Mouse (Mus musculus) embryonic facial prominence, embryonic 14.5 days (tissue): ENCODE measurements at regions not wholly inside any gene's neighbourhood (a gene's known extent, or its start where the extent isn't known, plus 50 kb on each side); places are given as distances from the start of the nearest gene placed in this dataset.

ENCODE experiments used
- ATAC-seq: fragments of 200-750 bp; cut with Nextera tagmentation; 2 replicates; pipeline ENCODE4 v1.8.0; 2017; ENCODE audit warnings: low read depth, moderate number of reproducible peaks, moderate TSS enrichment
- DNase-seq: peaks from one replicate; pipeline ENCODE4 v3.0.0-alpha.2; 2015; ENCODE audit warnings: low spot score
- H3K27ac ChIP-seq: fragments of 300-500 bp; sonication (generic); replicated peaks from 2 replicates; pipeline ENCODE4 v1.5.1; 2014; ENCODE audit warnings: low read depth, mild to moderate bottlenecking, low read length, moderate library complexity
- H3K27me3 ChIP-seq: fragments of 300-500 bp; sonication (generic); replicated peaks from 2 replicates; pipeline ENCODE4 v1.6.1; 2014; ENCODE audit warnings: low read length; ENCODE audit not compliant: control insufficient read depth, insufficient read depth
- H3K36me3 ChIP-seq: fragments of 300-500 bp; sonication (generic); 2 replicates; pipeline ENCODE4 v1.6.1; 2014; ENCODE audit warnings: low read length, mixed read lengths; ENCODE audit not compliant: control insufficient read depth, insufficient read depth
- H3K4me1 ChIP-seq: fragments of 300-500 bp; sonication (generic); 2 replicates; pipeline ENCODE4 v1.6.1; 2014; ENCODE audit warnings: antibody characterized with exemption, low read length; ENCODE audit not compliant: control insufficient read depth, insufficient read depth
- H3K4me2 ChIP-seq: fragments of 300-500 bp; sonication (generic); 2 replicates; pipeline ENCODE4 v1.6.1; 2014; ENCODE audit warnings: low read depth, mild to moderate bottlenecking, low read length, moderate library complexity, mixed read lengths
- H3K4me3 ChIP-seq: fragments of 300-500 bp; sonication (generic); 2 replicates; pipeline ENCODE4 v1.5.1; 2014; ENCODE audit warnings: low read depth, mild to moderate bottlenecking, low read length
- H3K9ac ChIP-seq: fragments of 300-500 bp; sonication (generic); 2 replicates; pipeline ENCODE4 v1.6.1; 2014; ENCODE audit warnings: low read depth, mild to moderate bottlenecking, low read length, moderate library complexity, mixed read lengths
- H3K9me3 ChIP-seq: fragments of 300-500 bp; sonication (generic); 2 replicates; pipeline ENCODE4 v1.6.1; 2016; ENCODE audit warnings: low read length; ENCODE audit not compliant: control insufficient read depth
- WGBS: fragments of 180-500 bp; shearing (Covaris S2); extraction: QIAGEN DNeasy Blood & Tissue Kit; methylation state at CpG from one replicate; pipeline ENCODE4 v1.1.7; 2014; 5-methylcytosine and 5-hydroxymethylcytosine counted together

GRCm38 (mm10) chr12:7739352-7739994 is 238.0 kb upstream of the Apob start:
- no peak overlapping the region for H3K27ac ChIP-seq
- no peak overlapping the region for H3K4me2 ChIP-seq
- WGBS, result 84% methylated on average over 5 of the region's 5 CpGs
- no peaks in the 10 kb centered on the region for H3K9me3 ChIP-seq
- no peak overlapping the region for H3K9ac ChIP-seq
- H3K4me1 ChIP-seq, result no peaks in the 10 kb centered on the region
- DNase-seq, result no peak
- ATAC-seq, result no peak
- H3K36me3 ChIP-seq, result no peaks in the 10 kb centered on the region
- H3K27me3 ChIP-seq, result no peaks in the 10 kb centered on the region
- no peak overlapping the region for H3K4me3 ChIP-seq

DNA sequence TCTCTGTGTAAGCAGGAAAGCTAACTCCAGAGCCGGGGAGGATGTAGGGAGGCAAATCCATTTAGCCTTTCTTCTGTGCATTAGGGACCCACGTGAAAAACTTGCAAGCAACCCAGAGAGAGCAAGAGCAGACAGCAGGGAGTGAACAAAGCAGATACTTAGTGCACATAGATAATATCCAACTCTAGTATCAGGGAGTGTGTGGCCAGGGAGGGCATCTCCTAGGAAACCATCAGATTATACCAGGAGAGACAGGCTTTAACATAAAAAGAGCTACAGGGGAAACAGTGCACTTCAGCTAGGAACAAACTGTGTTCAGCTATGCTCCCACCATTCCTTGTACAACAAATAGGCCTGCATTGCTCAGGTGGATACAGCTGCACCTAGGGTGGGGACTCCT is 230.7 kb upstream of the Apob start:
- ATAC-seq, result no peak
- H3K9ac ChIP-seq, result no peak overlapping the region
- H3K4me3 ChIP-seq, result no peak overlapping the region
- H3K4me2 ChIP-seq, result no peak overlapping the region
- DNase-seq, result no peak
- no peaks in the 10 kb centered on the region for H3K27me3 ChIP-seq
- 44% methylated on average over 2 of the region's 2 CpGs for WGBS
- H3K4me1 ChIP-seq, result no peaks in the 10 kb centered on the region
- H3K27ac ChIP-seq, result no peak overlapping the region
- no peaks in the 10 kb centered on the region for H3K9me3 ChIP-seq
- H3K36me3 ChIP-seq, result no peaks in the 10 kb centered on the region

DNA sequence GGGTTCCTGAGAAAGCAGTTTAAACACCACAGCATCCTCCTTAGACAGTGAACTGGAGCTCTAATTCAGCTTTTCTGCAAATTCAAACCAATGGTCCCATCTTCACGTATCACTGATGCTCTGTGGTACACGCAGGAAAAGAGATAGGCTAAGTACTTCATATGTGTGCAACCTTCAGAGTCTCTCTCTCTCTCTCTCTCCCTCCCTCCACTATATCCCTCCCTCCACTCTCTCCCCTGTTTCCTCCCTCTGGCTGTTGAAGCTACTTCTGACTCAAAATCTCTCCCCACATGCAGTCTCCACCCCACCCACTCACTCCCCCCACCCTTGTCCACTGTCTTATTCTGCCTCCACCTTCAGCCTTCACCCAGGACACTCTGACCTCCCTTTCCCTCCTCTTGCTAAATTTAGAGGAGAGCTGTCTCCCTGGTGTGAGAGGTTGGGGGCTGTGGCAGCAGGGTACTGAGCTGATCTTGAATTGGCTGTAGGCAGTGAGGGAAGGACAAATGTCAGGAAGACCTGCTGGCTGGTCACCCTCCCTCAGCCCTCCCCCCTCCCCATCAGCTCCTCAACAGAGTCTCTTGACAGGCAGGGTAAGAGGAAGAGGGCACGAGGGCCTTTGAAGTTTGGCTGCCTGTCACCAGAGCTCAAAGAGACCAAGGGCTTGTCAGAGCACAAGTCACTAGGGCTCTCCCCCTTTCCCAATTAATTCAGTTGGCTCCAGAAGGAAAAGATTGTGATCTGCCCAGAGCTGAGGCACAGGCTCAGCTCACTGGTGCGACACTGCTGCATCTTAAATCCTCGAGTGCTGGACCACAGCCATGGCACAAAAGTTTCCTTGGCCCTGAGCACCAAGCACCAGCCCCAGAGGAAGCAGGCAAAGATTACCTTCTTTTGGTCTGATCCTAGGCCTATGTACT is 227.9 kb upstream of the Apob start:
- DNase-seq (no peak), ATAC-seq (no peak)
- no peak overlapping the region for H3K9ac ChIP-seq
- H3K9me3 ChIP-seq, result no peaks in the 10 kb centered on the region
- H3K4me1 ChIP-seq, result no peaks in the 10 kb centered on the region
- 25% methylated on average over 5 of the region's 5 CpGs for WGBS
- no peak overlapping the region for H3K27ac ChIP-seq
- no peaks in the 10 kb centered on the region for H3K27me3 ChIP-seq
- H3K36me3 ChIP-seq, result no peaks in the 10 kb centered on the region
- H3K4me3 ChIP-seq, result no peak overlapping the region
- H3K4me2 ChIP-seq, result no peak overlapping the region

DNA sequence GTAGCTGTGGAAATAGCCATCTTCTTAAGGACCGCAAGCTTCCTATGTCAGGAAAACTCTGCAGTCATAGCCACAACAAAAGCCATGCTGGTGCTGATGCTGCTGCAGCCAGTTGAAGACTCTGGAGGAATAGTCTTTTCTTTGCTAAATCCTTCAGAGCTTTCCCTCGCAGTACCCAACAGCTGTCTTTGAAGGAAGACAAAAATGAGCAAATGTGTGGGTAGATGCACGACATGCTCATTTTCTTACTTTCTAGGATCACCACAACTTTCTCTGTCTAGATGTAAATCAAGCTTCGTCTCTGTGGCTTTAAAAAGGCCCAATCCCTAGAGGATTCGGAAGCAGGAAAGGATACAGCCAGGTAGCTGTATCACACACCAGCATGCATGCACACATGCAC is 222.6 kb upstream of the Apob start:
- H3K27me3 ChIP-seq, result no peaks in the 10 kb centered on the region
- H3K4me3 ChIP-seq, result no peak overlapping the region
- no peak overlapping the region for H3K4me2 ChIP-seq
- no peaks in the 10 kb centered on the region for H3K36me3 ChIP-seq
- no peak for DNase-seq
- H3K9me3 ChIP-seq, result no peaks in the 10 kb centered on the region
- no peak for ATAC-seq
- H3K9ac ChIP-seq, result no peak overlapping the region
- H3K27ac ChIP-seq, result no peak overlapping the region
- no peaks in the 10 kb centered on the region for H3K4me1 ChIP-seq
- 90% methylated on average over 5 of the region's 5 CpGs for WGBS

DNA sequence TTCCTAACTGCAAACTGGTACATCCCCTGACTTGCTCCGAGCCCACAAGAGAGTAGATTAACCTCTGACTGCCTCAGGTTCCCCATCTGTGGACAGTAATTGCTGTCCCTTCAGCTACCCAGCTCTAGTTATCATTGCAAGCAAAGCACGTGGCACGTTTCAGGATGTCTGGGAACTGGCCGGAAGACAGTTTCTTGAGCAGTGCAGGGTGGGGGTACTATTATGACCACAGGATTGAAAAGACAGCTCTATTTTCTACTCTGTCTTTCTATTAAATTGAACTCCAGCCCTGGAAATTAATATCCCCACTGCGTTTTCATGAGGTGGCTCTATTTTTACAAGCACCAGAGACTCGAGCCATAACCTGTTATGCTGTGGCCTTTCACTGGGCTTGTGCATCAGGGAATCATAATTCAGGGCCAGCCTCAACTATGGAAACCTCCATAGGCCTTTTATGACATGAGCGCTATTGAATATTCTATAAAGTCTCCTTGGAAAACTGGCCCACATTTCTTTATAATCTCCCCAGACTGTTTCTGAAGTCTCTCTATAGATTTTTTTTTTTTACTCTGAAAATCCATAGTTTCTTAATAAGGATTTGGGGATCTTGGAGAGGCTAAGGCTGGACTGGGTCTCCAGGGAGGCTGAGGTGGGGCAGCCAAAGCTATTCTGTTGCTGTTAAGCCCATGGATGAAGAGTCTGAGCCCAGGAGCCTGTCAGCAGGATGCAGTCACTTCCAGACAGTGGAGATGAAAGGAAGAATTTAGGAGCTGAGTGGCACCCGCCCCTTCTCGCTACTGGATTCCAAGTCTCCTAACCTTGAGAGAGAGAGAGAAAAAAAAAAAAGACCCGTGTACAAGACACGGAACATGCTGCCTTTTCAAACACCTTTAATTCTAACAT is 212.4 kb upstream of the Apob start:
- WGBS, result 71% methylated on average over 11 of the region's 11 CpGs
- ATAC-seq, result no peak

DNA sequence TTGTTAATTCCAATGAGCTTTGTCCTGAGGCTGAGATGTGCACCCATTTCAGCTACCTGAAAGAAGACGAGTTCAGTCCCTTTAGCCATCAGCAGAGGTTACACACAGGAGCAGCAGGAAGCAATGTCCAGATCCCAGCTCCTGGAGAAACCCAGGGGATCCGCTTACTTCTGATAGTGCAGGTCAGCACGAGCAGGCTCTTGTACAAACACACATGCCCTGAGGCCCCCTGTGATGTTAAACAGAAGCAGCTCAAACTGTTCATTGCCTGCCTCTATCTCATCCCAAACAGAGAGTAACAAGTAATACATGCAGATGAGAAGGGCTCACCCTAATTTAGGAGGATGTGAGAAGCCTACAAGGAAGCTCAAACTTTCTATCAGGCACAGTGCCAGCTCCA is 203.3 kb upstream of the Apob start:
- no peak overlapping the region for H3K4me3 ChIP-seq
- DNase-seq (no peak), ATAC-seq (no peak)
- no peaks in the 10 kb centered on the region for H3K4me1 ChIP-seq
- H3K27me3 ChIP-seq, result no peaks in the 10 kb centered on the region
- H3K4me2 ChIP-seq, result no peak overlapping the region
- H3K27ac ChIP-seq, result no peak overlapping the region
- WGBS, result 34% methylated on average over 3 of the region's 3 CpGs
- no peaks in the 10 kb centered on the region for H3K36me3 ChIP-seq
- H3K9ac ChIP-seq, result no peak overlapping the region
- H3K9me3 ChIP-seq, result no peaks in the 10 kb centered on the region

More for the DNA sequence above, 212.4 kb upstream of the Apob start:
- H3K9me3 ChIP-seq, result no peaks in the 10 kb centered on the region
- no peaks in the 10 kb centered on the region for H3K36me3 ChIP-seq
- H3K4me2 ChIP-seq, result no peak overlapping the region
- no peak overlapping the region for H3K9ac ChIP-seq
- no peak overlapping the region for H3K27ac ChIP-seq
- no peaks in the 10 kb centered on the region for H3K4me1 ChIP-seq
- no peak overlapping the region for H3K4me3 ChIP-seq
- no peak for DNase-seq
- no peaks in the 10 kb centered on the region for H3K27me3 ChIP-seq

- 58% methylated on average over 3 of the region's 3 CpGs for WGBS
- no peak overlapping the region for H3K9ac ChIP-seq
- H3K4me1 ChIP-seq, result no peaks in the 10 kb centered on the region
- no peaks in the 10 kb centered on the region for H3K27me3 ChIP-seq
- no peaks in the 10 kb centered on the region for H3K36me3 ChIP-seq
- no peak overlapping the region for H3K27ac ChIP-seq
- H3K9me3 ChIP-seq, result no peaks in the 10 kb centered on the region
- ATAC-seq (peak; percentile 82), DNase-seq (peak; percentile 78)
- no peak overlapping the region for H3K4me3 ChIP-seq
- no peak overlapping the region for H3K4me2 ChIP-seq
These were observed 201.1 kb upstream of the Apob start for GRCm38 (mm10) chr12:7776335-7776734.

DNA sequence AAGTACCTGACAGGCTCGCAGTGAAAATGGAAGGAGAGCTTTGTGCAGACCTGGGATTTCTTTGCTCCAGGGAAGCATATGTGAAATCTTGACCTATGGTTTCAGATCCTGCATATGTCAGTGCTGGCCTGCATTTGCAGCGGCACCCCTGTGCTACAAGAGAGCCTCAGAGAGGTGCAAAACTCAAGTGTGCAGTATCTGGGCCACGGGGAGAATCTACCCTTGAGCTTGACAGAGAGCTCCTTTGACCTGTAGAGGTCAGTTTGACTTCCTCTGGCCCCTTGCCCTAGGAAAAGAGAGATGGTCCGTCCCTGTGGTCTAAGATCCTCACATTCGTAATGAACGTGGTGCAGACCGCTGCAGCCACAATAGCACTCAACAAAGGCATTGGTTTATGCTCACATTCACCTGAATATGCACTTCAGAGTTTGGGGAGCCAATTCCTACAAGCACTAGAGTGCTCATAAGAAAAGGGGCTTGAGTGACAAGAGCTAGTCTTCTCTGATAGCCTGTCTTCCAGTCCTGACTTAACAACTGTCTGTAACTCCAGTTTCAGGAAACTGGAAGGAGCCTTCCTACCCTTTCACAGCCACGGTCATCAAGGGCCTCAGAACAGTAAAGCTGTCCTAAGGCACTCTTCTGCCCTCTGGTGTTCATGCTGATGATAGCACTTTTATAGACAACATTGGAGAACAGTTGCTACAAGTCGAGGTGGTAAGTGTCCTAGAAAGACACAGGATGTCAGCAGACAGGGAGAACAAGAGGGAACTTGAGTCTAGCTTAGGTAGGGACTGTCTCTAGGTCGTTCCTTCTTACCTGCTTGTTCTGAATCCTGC is 200.0 kb upstream of the Apob start:
- 54% methylated on average over 10 of the region's 10 CpGs for WGBS
- no peak overlapping the region for H3K9ac ChIP-seq
- no peak overlapping the region for H3K4me3 ChIP-seq
- H3K4me2 ChIP-seq, result no peak overlapping the region
- H3K27me3 ChIP-seq, result no peaks in the 10 kb centered on the region
- H3K9me3 ChIP-seq, result no peaks in the 10 kb centered on the region
- ATAC-seq (no peak), DNase-seq (peak; percentile 84)
- no peak overlapping the region for H3K27ac ChIP-seq
- H3K4me1 ChIP-seq, result no peaks in the 10 kb centered on the region
- H3K36me3 ChIP-seq, result no peaks in the 10 kb centered on the region
